Mouse (Mus musculus) neural tube, embryonic 15.5 days (tissue): ENCODE measurements around the gene Crtc1. TPM values are rescaled to one million over a fixed set of nuclear protein-coding genes. Genes with fewer than 3 reads are reported as not detected.

ENCODE experiments used
- ATAC-seq: fragments of 200-750 bp; cut with Nextera tagmentation; 2 replicates; pipeline ENCODE4 v1.8.0; 2017; ENCODE audit warnings: mild to moderate bottlenecking, moderate TSS enrichment, moderate library complexity; ENCODE audit not compliant: low FRiP score
- H3K27ac ChIP-seq: fragments of 300-500 bp; sonication (generic); replicated peaks from 2 replicates; pipeline ENCODE4 v1.5.1; 2015; ENCODE audit warnings: mild to moderate bottlenecking, inconsistent platforms
- H3K27me3 ChIP-seq: fragments of 300-500 bp; sonication (generic); replicated peaks from 2 replicates; pipeline ENCODE4 v1.6.1; 2015; ENCODE audit warnings: inconsistent platforms
- H3K36me3 ChIP-seq: fragments of 300-500 bp; sonication (generic); 2 replicates; pipeline ENCODE4 v1.6.1; 2015; ENCODE audit warnings: inconsistent platforms
- H3K4me1 ChIP-seq: fragments of 300-500 bp; sonication (generic); 2 replicates; pipeline ENCODE4 v1.6.1; 2015; ENCODE audit warnings: inconsistent platforms
- H3K4me2 ChIP-seq: fragments of 300-500 bp; sonication (generic); 2 replicates; pipeline ENCODE4 v1.6.1; 2015; ENCODE audit warnings: inconsistent platforms, mild to moderate bottlenecking, moderate library complexity
- H3K4me3 ChIP-seq: fragments of 300-500 bp; sonication (generic); replicated peaks from 2 replicates; pipeline ENCODE4 v1.5.1; 2015; ENCODE audit warnings: mild to moderate bottlenecking, inconsistent platforms
- H3K9ac ChIP-seq: fragments of 300-500 bp; sonication (generic); replicated peaks from 2 replicates; pipeline ENCODE4 v1.6.1; 2015; ENCODE audit warnings: mild to moderate bottlenecking, inconsistent platforms
- H3K9me3 ChIP-seq: fragments of 300-500 bp; sonication (generic); replicated peaks from 2 replicates; pipeline ENCODE4 v1.6.1; 2016; ENCODE audit warnings: inconsistent platforms
- WGBS: fragments of 180-500 bp; shearing (Covaris S2); methylation state at CpG from one replicate; pipeline ENCODE4 v1.1.7; 2015; ENCODE audit warnings: mixed read lengths; 5-methylcytosine and 5-hydroxymethylcytosine counted together
- polyA plus RNA-seq: library from polyadenylated mRNA; unstranded; fragments of >200 nt; fragmentation: Nextera tagmentation; extraction: Ambion mirVana; gene quantifications from 2 replicates; pipeline ENCODE4 v1.2.1, GENCODE M21; 2015

Gene Crtc1
- polyA plus RNA-seq, result 44.9 and 45.6 TPM in 2 replicates

GRCm38 (mm10) chr8:70439055-70439847 lies at the start of gene Crtc1:
Gene Crtc1 (minus strand): TSS chr8:70439579.
- Histone ChIP-seq H3K4me1 (peaks cover 30% of the 10 kb centered on the region), H3K27me3 (no peaks in the 10 kb centered on the region), H3K27ac (peak within 1 kb of the TSS; percentile 91), H3K36me3 (no peaks in the 10 kb centered on the region), H3K4me2 (peak within 1 kb of the TSS; percentile 89), H3K9me3 (no peaks in the 10 kb centered on the region), H3K9ac (peak within 1 kb of the TSS; percentile 69), H3K4me3 (peak within 1 kb of the TSS; percentile 66)
- ATAC-seq, result peak; percentile 97
- 1% methylated on average over 68 of the region's 70 CpGs for WGBS

DNA sequence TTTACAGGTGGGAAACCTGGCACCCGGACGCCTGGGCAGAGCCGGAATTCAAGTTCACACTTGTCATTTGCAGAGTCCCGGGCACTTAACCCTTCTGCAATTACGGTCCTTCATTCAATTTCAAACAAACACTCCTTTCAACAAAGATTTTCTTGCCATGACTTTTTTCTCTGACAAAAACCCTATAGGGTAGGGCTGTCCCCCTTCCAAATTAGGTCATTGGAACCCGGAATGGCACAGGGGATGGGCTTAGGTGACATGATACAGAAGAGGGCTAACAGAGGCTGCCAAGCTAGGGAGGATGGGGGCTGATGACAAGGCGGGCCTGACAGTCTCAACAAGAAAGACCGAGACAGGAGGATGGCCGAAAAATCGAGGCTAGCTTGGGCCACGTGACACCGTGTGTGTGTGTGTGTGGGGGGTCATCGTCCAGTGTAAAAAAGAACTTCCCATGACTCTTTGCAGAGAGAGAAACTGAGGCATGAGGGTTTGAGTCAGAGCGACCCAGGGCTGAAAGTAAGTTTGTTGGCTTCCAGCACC lies 49.6 kb upstream of the Crtc1 start:
- no peak for ATAC-seq
- peak overlapping the region; percentile 27; the same call in 1 of the 2 replicates for H3K4me3 ChIP-seq
- H3K36me3 ChIP-seq, result peaks cover 5% of the 10 kb centered on the region; the same call in 1 of the 2 replicates
- 1% methylated on average over 14 of the region's 14 CpGs for WGBS
- peak overlapping the region; percentile 71 for H3K4me2 ChIP-seq
- no peak overlapping the region for H3K27ac ChIP-seq
- H3K4me1 ChIP-seq, result peaks cover 61% of the 10 kb centered on the region
- H3K9ac ChIP-seq, result no peak overlapping the region
- no peaks in the 10 kb centered on the region for H3K9me3 ChIP-seq
- H3K27me3 ChIP-seq, result peaks cover 93% of the 10 kb centered on the region

DNA sequence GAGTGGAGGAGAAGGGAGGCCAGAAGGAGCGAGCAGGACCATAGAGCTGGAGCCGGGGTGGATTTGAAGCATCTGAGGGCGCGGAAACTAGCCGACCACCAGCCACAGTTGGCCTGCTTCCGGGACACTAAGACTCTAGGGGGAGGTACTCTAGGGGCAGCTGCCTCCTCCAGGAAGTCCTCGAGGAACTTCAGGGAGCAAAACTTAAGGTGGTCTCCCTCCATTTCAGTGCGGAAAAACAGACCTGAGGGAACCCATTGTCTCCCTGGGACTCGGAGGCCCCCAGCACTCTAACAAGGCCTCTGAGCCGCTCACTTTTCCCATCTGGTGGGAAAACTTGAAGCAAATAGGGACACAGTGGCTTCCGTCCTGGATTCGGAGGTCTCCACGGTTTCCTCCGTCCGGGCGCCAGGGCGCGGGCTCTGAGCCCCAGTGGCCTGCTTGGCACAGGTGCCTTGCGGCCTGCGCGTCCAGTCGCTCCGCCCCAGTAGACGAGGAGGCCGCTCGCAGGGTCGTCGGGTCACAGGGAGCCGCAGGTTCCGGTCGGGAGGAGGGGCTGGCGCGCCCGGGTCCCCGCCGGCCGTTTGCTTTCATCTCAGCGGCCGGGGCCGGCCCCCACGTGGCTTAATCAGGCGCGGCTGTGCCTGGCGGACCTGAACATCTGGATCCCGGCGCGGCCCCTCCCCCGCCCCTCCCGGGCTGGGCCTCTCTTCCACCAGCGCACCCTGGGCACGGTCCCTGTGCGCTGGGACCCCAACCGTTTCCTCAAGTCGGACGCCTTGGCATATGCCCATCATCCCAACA lies 48.8 kb upstream of the Crtc1 start:
- peaks cover 8% of the 10 kb centered on the region; the same call in 1 of the 2 replicates for H3K36me3 ChIP-seq
- 4% methylated on average over 55 of the region's 55 CpGs for whole genome bisulfite sequencing
- H3K27me3 ChIP-seq, result peaks cover 90% of the 10 kb centered on the region
- H3K27ac ChIP-seq, result no peak overlapping the region
- peak overlapping the region; percentile 71 for H3K4me2 ChIP-seq
- peak overlapping the region; percentile 23; the same call in 1 of the 2 replicates for H3K9ac ChIP-seq
- H3K9me3 ChIP-seq, result no peaks in the 10 kb centered on the region
- no peak for ATAC-seq
- H3K4me3 ChIP-seq, result peak overlapping the region; percentile 27
- peaks cover 53% of the 10 kb centered on the region for H3K4me1 ChIP-seq

GRCm38 (mm10) chr8:70486941-70487520 lies 47.7 kb upstream of the Crtc1 start, which contains the start of gene Tmem59l:
Gene Tmem59l (minus strand): TSS chr8:70487358.
- Histone ChIP-seq H3K4me1 (peaks cover 41% of the 10 kb centered on the region), H3K27me3 (peaks cover 81% of the 10 kb centered on the region), H3K4me3 (peak within 1 kb of the TSS; percentile 66), H3K27ac (peak within 1 kb of the TSS; percentile 70), H3K36me3 (peaks cover 8% of the 10 kb centered on the region; the same call in 1 of the 2 replicates), H3K9me3 (no peaks in the 10 kb centered on the region), H3K4me2 (peak within 1 kb of the TSS; percentile 71), H3K9ac (peak within 1 kb of the TSS; percentile 77)
- ATAC-seq, result peak; percentile 81
- WGBS, result 3% methylated on average over 33 of the region's 33 CpGs

GRCm38 (mm10) chr8:70486191-70486681 lies 46.9 kb upstream of the Crtc1 start:
- Histone ChIP-seq H3K27ac (no peak overlapping the region), H3K9ac (peak overlapping the region; percentile 77), H3K27me3 (peaks cover 73% of the 10 kb centered on the region), H3K9me3 (no peaks in the 10 kb centered on the region), H3K36me3 (peaks cover 8% of the 10 kb centered on the region; the same call in 1 of the 2 replicates), H3K4me3 (peak overlapping the region; percentile 66), H3K4me2 (peak overlapping the region; percentile 71), H3K4me1 (peaks cover 37% of the 10 kb centered on the region)
- WGBS, result 58% methylated on average over 7 of the region's 7 CpGs
- no peak; the same call in 1 of the 2 replicates for ATAC-seq

DNA sequence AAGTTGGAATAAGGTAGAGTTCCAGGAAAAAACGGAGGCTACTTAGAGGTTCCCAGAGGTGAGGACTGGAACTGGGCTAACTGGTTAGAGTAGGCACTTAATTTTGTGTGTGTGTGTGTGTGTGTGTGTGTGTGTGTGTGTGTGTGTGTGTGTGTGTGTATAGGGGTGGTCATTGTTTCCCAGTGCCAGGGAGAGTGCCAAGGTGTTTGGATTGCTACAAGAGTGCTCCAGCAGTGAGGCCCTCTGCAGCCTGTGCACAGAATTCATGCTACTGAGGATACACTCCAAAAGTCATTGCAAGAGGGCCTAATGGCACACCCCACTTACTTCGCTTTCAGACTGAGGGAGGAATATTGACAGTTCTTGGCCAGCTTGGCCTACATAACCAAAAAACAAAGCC lies 43.6 kb upstream of the Crtc1 start:
- no peaks in the 10 kb centered on the region for H3K9me3 ChIP-seq
- no peak overlapping the region for H3K9ac ChIP-seq
- H3K27ac ChIP-seq, result no peak overlapping the region
- 71% methylated on average over 2 of the region's 2 CpGs for WGBS
- H3K36me3 ChIP-seq, result peaks cover 8% of the 10 kb centered on the region; the same call in 1 of the 2 replicates
- no peak for ATAC-seq
- peaks cover 19% of the 10 kb centered on the region for H3K4me1 ChIP-seq
- H3K27me3 ChIP-seq, result peaks cover 47% of the 10 kb centered on the region
- no peak overlapping the region for H3K4me2 ChIP-seq
- no peak overlapping the region for H3K4me3 ChIP-seq

- ATAC-seq, result no peak
- Histone ChIP-seq H3K4me2 (no peak overlapping the region), H3K9me3 (no peaks in the 10 kb centered on the region), H3K27me3 (peaks cover 43% of the 10 kb centered on the region), H3K9ac (no peak overlapping the region), H3K36me3 (peaks cover 8% of the 10 kb centered on the region; the same call in 1 of the 2 replicates), H3K27ac (no peak overlapping the region), H3K4me1 (peaks cover 23% of the 10 kb centered on the region), H3K4me3 (no peak overlapping the region)
- 77% methylated on average over 3 of the region's 3 CpGs for WGBS
Observed at GRCm38 (mm10) chr8:70481908-70482307, 42.5 kb upstream of the Crtc1 start.

DNA sequence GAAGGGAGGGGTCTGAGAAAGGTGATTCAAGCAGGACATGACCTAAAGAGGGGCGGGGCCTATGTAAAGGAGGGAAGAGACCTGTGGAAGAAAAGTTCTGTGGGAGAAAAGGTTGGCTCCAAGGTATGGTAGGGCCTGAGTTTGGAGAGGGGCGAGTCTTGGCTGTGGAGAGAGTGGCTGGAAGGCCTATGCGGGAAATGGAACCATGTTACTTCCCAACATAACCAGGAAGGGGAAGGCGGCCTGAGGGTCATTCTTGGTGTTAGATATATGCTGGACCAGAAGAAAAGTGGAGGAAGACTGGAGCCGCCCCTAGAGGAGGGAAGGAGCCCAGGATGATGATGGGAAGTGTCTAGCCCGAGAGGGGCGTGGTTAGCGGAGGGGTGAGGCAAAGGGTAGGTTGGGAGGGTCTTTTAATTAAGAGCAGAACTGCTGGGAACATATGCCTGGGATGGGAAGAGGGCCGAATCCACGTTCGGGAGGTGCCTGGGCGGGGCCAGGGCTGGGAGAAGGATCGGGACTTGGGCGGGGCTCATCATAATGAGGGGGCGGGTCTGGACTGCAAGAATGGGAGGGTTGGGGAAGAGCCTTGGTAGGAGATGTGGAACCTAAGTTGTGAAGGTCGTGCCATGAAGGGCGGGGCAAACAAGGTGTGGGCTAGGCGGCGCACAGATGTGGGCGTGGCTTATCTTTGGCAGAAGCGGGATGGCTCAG lies 38.0 kb upstream of the Crtc1 start:
- H3K27ac ChIP-seq, result no peak overlapping the region
- 1% methylated on average over 21 of the region's 21 CpGs for WGBS
- H3K27me3 ChIP-seq, result peaks cover 7% of the 10 kb centered on the region
- H3K4me2 ChIP-seq, result peak overlapping the region; percentile 81
- no peaks in the 10 kb centered on the region for H3K9me3 ChIP-seq
- H3K4me3 ChIP-seq, result peak overlapping the region; percentile 65
- no peak overlapping the region for H3K9ac ChIP-seq
- peaks cover 29% of the 10 kb centered on the region for H3K4me1 ChIP-seq
- H3K36me3 ChIP-seq, result 0 out of 2 replicates have a peak, but pooled peaks cover 3% of the 10 kb centered on the region
- peak; percentile 36 for ATAC-seq

DNA sequence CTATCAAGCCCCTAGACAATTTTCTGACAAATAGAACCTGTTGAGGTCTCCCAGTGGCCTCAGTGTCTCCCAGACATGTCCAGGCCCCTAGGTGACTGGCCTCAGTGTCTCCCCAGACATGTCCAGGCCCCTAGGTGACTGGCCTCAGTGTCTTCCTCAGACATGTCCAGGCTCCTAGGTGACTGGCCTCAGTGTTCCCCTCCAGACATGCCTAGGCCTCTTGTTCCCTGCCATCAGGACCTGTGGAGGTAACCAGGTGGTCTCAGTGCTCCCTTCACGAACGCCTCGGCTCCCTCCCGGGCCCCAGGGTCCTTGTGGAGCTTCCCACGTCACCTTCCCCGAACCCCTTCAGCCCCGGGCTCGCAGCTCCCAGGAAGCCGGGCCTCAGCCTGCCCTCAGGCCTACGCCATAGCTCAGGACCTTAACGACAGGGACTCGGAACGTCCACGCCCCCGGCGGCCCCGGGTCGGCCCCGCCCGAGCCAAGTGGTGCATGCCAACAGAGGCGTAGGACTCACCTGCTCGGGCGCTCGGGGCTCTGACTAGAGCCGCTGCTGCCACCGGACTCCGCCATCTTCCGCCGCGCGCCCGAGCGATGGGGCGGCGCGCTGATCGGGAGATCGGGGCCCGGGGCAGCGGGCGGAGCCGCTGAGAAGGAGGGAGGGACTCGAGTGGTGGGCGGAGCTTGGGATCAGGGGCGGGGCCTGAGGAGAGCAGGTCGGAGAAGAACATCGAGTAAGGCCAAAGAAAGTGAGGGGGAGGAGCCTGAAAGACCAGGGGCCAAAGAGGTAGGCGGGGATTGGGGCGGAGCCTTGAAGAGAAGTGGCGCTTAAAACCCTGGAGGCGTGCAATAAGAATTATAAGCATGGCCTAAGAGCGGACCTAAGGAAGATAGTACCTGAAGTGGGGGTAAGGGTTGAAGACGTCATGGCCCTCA lies 37.2 kb upstream of the Crtc1 start, which contains the start of gene Klhl26:
TSS of gene Klhl26 (minus strand) at position 636 of the 936 bp plus-strand sequence.
- Histone ChIP-seq H3K27me3 (peaks cover 7% of the 10 kb centered on the region), H3K9me3 (no peaks in the 10 kb centered on the region), H3K36me3 (0 out of 2 replicates have a peak, but pooled peaks cover 3% of the 10 kb centered on the region), H3K27ac (0 out of 2 replicates have a peak within 1 kb of the TSS, but pooled peaks have one; percentile 42), H3K4me3 (peak within 1 kb of the TSS; percentile 65), H3K4me1 (peaks cover 29% of the 10 kb centered on the region), H3K9ac (peak within 1 kb of the TSS; percentile 81), H3K4me2 (peak within 1 kb of the TSS; percentile 81)
- under 1% methylated on average over 53 of the region's 53 CpGs for WGBS
- peak; percentile 93 for ATAC-seq
